Mouse (Mus musculus) midbrain, embryonic 16.5 days (tissue): ENCODE data around the gene Eef1akmt3. TPM values are rescaled to one million over a fixed set of nuclear protein-coding genes. Genes with fewer than 3 reads are reported as not detected.
A peak's percentile ranks its signal among the peaks of the same experiment; 100 is the strongest.

ENCODE experiments used
- ATAC-seq: fragments of 200-750 bp; cut with Nextera tagmentation; 2 replicates; pipeline ENCODE4 v1.8.0; 2017; ENCODE audit warnings: moderate TSS enrichment
- H3K27ac ChIP-seq: fragments of 300-500 bp; sonication (generic); 2 replicates; pipeline ENCODE4 v1.5.1; 2014; ENCODE audit warnings: mild to moderate bottlenecking, low read length, mixed read lengths
- H3K27me3 ChIP-seq: fragments of 300-500 bp; sonication (generic); 2 replicates; pipeline ENCODE4 v1.6.1; 2014; ENCODE audit warnings: low read depth, low read length, mixed read lengths; ENCODE audit not compliant: control insufficient read depth, insufficient read depth
- H3K36me3 ChIP-seq: fragments of 300-500 bp; sonication (generic); 2 replicates; pipeline ENCODE4 v1.6.1; 2014; ENCODE audit warnings: mild to moderate bottlenecking, low read length, moderate library complexity, mixed read lengths; ENCODE audit not compliant: control insufficient read depth, insufficient read depth
- H3K4me1 ChIP-seq: fragments of 300-500 bp; sonication (generic); 2 replicates; pipeline ENCODE4 v1.6.1; 2014; ENCODE audit warnings: mild to moderate bottlenecking, low read length, mixed read lengths; ENCODE audit not compliant: control insufficient read depth, insufficient read depth
- H3K4me2 ChIP-seq: fragments of 300-500 bp; sonication (generic); 2 replicates; pipeline ENCODE4 v1.6.1; 2014; ENCODE audit warnings: mild to moderate bottlenecking, low read length, mixed read lengths
- H3K4me3 ChIP-seq: fragments of 300-500 bp; sonication (generic); 2 replicates; pipeline ENCODE4 v1.5.1; 2014; ENCODE audit warnings: low read depth, mild to moderate bottlenecking, low read length, moderate library complexity, mixed read lengths
- H3K9ac ChIP-seq: fragments of 300-500 bp; sonication (generic); 2 replicates; pipeline ENCODE4 v1.6.1; 2014; ENCODE audit warnings: low read depth, low read length, mixed read lengths
- H3K9me3 ChIP-seq: fragments of 300-500 bp; sonication (generic); replicated peaks from 2 replicates; pipeline ENCODE4 v1.6.1; 2014; ENCODE audit warnings: mild to moderate bottlenecking, low read length, mixed read lengths; ENCODE audit not compliant: control insufficient read depth, poor library complexity, severe bottlenecking
- WGBS: fragments of 180-500 bp; shearing (Covaris S2); extraction: QIAGEN DNeasy Blood & Tissue Kit; methylation state at CpG from one replicate; pipeline ENCODE4 v1.1.7; 2014; 5-methylcytosine and 5-hydroxymethylcytosine counted together
- polyA plus RNA-seq: library from polyadenylated mRNA; unstranded; fragments of >200 nt; fragmentation: Nextera tagmentation; extraction: Ambion mirVana; gene quantifications from 2 replicates; pipeline ENCODE4 v1.2.1, GENCODE M21; 2015

Gene Eef1akmt3
- 0.21 and 0.22 TPM in 2 replicates for polyA plus RNA-seq

DNA sequence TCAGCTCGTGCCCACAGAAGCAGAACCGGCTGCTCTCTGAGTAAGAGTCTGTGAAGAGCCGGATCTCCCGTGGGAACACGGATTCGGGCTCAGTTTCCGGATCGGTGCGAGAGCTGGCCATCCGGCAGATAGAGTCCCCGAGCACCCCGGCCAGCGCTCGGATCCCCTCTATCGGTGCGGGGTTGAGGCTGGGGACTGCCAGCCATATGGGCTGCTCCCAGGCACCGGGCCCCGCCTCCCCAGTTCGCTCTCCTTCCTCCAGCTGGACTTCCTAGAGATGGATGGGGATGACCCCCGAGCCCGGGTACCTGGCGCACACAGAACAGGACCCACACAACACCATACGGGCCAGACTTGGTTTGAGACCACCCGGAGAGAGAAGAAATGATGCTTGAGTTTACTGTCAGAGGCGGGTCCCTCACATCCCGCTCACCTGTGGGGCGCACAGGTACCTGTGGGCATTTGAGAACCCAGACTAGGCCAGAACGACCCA is at the start of gene Eef1akmt3, which contains the start of gene Mettl1:
Gene Eef1akmt3, minus strand, starts transcription at position 240 of the 493 bp plus-strand sequence.
Gene Mettl1, plus strand, starts transcription at position 141 of the 493 bp plus-strand sequence.
- no peaks in the 10 kb centered on the region for H3K9me3 ChIP-seq

DNA sequence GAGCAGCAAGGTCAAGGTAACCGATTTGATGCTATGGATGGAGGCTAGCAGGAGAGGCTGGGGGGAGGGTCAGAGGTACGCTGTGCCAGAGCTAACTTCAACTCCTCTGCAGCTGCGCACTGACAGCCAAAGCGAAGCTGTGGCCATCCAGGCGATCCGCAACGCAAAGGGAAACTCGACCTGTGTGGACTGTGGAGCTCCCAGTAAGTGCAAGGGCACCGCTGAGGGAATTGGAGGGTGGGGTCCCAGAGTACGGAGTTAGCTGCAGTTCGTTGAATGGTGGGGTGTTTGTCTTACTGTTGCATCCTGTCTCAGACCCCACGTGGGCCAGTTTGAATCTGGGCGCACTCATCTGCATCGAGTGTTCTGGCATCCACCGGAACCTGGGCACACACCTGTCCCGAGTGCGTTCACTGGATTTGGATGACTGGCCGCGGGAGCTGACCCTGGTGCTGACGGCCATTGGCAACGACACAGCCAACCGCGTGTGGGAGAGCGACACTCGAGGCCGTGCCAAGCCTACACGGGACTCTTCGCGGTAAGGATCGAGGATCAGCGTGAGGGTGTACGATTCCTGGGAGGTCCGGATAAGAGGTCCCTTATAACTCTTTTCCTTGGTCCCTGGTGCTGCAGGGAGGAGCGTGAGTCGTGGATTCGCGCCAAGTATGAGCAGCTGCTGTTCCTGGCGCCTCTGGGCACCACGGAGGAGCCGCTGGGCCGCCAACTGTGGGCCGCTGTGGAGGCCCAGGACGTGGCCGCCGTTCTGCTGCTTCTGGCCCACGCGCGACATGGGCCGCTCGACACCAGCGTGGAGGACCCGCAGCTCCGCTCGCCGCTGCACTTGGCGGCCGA is 49.5 kb upstream of the Eef1akmt3 start:
- 0 out of 2 replicates have a peak overlapping the region, but pooled peaks have one; percentile 3 for H3K9ac ChIP-seq
- peaks cover 27% of the 10 kb centered on the region for H3K27me3 ChIP-seq
- no peak overlapping the region for H3K27ac ChIP-seq
- ATAC-seq = no peak
- peaks cover 12% of the 10 kb centered on the region for H3K4me1 ChIP-seq
- H3K4me3 ChIP-seq = 0 out of 2 replicates have a peak overlapping the region, but pooled peaks have one; percentile 1
- H3K36me3 ChIP-seq = peaks cover 35% of the 10 kb centered on the region
- H3K9me3 ChIP-seq = no peaks in the 10 kb centered on the region
- WGBS = 13% methylated on average over 57 of the region's 57 CpGs
- peak overlapping the region; percentile 26 for H3K4me2 ChIP-seq

More for the DNA sequence above, at the start of gene Eef1akmt3, which contains the start of gene Mettl1:
- Histone ChIP-seq H3K27me3 (peaks cover 4% of the 10 kb centered on the region), H3K4me3 (peak within 1 kb of the TSS; percentile 91), H3K36me3 (no peaks in the 10 kb centered on the region), H3K4me2 (peak within 1 kb of the TSS; percentile 97), H3K27ac (peak within 1 kb of the TSS; percentile 63), H3K9ac (peak within 1 kb of the TSS; percentile 79), H3K4me1 (peaks cover 12% of the 10 kb centered on the region)
- under 1% methylated on average over 28 of the region's 28 CpGs for WGBS
- ATAC-seq = peak; percentile 80

- H3K27me3 ChIP-seq = peaks cover 25% of the 10 kb centered on the region
- no peak overlapping the region for H3K4me3 ChIP-seq
- no peak for ATAC-seq
- H3K4me1 ChIP-seq = peaks cover 22% of the 10 kb centered on the region
- no peak overlapping the region for H3K9ac ChIP-seq
- H3K27ac ChIP-seq = no peak overlapping the region
- H3K36me3 ChIP-seq = peaks cover 39% of the 10 kb centered on the region
- no peaks in the 10 kb centered on the region for H3K9me3 ChIP-seq
- 79% methylated on average over 6 of the region's 6 CpGs for WGBS
- H3K4me2 ChIP-seq = no peak overlapping the region
These were observed 44.3 kb upstream of the Eef1akmt3 start for GRCm38 (mm10) chr10:127085633-127086032.

- Histone ChIP-seq H3K4me3 (no peak overlapping the region), H3K4me2 (no peak overlapping the region), H3K27ac (no peak overlapping the region), H3K4me1 (peaks cover 28% of the 10 kb centered on the region), H3K9me3 (no peaks in the 10 kb centered on the region), H3K36me3 (peaks cover 39% of the 10 kb centered on the region), H3K27me3 (peaks cover 22% of the 10 kb centered on the region), H3K9ac (no peak overlapping the region)
- ATAC-seq = no peak
- WGBS = 85% methylated on average over 9 of the region's 9 CpGs
These were observed 43.7 kb upstream of the Eef1akmt3 start for GRCm38 (mm10) chr10:127085052-127085451.

GRCm38 (mm10) chr10:127083915-127084306 is 42.6 kb upstream of the Eef1akmt3 start:
- peaks cover 33% of the 10 kb centered on the region for H3K36me3 ChIP-seq
- no peaks in the 10 kb centered on the region for H3K9me3 ChIP-seq
- peaks cover 30% of the 10 kb centered on the region for H3K4me1 ChIP-seq
- peaks cover 12% of the 10 kb centered on the region for H3K27me3 ChIP-seq
- H3K27ac ChIP-seq = no peak overlapping the region
- H3K9ac ChIP-seq = no peak overlapping the region
- no peak overlapping the region for H3K4me3 ChIP-seq
- no peak for ATAC-seq
- WGBS = 60% methylated on average over 5 of the region's 5 CpGs
- no peak overlapping the region for H3K4me2 ChIP-seq

DNA sequence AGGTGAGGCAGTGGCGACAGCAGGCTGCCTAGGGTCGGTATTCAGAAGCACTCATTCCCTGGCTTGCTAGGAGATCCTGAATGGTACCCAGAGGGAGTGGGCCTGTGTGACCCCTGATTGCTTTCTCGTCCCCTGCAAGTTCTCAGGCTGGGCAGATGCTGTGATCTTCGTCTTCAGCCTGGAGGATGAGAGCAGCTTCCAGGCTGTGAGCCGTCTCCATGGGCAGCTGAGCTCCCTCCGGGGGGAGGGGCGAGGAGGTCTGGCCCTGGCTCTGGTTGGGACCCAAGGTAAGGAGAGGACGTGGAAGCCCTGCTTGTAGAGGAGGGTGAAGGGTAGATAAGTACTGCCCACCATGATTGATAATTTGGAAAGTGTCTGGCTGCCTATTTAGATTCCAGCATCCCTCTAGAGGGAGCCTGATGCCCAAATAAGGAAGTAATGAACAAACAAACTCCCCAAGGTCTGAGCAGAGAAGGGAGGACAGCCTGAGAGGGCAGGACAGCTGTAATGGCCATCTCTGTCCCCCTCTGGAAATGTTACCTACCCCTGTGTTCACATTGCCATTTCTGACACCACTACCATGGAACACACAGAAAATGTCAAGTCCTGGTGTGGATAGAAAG is 42.1 kb upstream of the Eef1akmt3 start:
- H3K9ac ChIP-seq = 0 out of 2 replicates have a peak overlapping the region, but pooled peaks have one; percentile 26
- no peak for ATAC-seq
- H3K27ac ChIP-seq = no peak overlapping the region

DNA sequence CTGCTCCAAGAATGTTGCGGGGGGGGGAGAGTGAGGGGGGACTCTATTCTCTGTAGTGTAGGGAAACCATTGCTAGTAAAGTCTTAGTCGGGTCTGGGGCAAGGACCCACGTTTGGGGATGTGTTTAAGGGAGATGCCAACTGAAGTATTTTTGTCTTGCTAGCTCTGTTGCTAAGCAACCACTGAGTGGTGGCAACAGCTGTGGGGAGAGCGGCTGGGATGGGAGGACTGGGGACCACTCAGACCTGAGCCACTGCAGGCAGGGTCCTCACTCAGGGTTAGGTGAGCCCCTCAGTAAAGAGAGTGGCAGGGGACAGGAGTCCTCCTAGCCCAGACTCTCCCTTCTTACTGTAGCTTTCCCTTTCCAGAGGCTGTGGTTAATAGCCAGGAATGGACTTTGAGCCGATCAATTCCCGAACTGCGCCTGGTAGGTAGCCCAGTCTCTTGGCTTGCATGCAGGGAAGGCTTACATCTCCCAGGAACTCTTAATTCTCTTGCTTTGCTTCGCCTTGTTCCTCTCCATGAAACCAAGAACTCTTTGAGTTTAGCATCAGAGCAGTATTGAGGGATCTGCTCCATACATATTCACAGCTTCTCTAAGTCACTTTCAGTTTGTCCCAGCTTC is 40.8 kb upstream of the Eef1akmt3 start:
- Histone ChIP-seq H3K4me2 (peak overlapping the region; percentile 99), H3K27me3 (peaks cover 4% of the 10 kb centered on the region; the same call in 1 of the 2 replicates), H3K4me1 (peaks cover 34% of the 10 kb centered on the region), H3K4me3 (peak overlapping the region; percentile 88), H3K9ac (peak overlapping the region; percentile 99), H3K9me3 (no peaks in the 10 kb centered on the region), H3K27ac (no peak overlapping the region; the same call in 1 of the 2 replicates), H3K36me3 (peaks cover 22% of the 10 kb centered on the region)
- ATAC-seq = no peak
- 27% methylated on average over 8 of the region's 8 CpGs for WGBS

More for the DNA sequence above, 42.1 kb upstream of the Eef1akmt3 start:
- Histone ChIP-seq H3K36me3 (peaks cover 32% of the 10 kb centered on the region), H3K9me3 (no peaks in the 10 kb centered on the region), H3K4me1 (peaks cover 31% of the 10 kb centered on the region), H3K4me3 (no peak overlapping the region), H3K27me3 (peaks cover 10% of the 10 kb centered on the region), H3K4me2 (no peak overlapping the region)
- WGBS = 27% methylated on average over 8 of the region's 8 CpGs

- peak overlapping the region; percentile 88 for H3K4me3 ChIP-seq
- peak overlapping the region; percentile 55 for H3K27ac ChIP-seq
- H3K9ac ChIP-seq = peak overlapping the region; percentile 99
- 0 out of 2 replicates have a peak, but pooled peaks cover 3% of the 10 kb centered on the region for H3K27me3 ChIP-seq
- H3K36me3 ChIP-seq = peaks cover 17% of the 10 kb centered on the region
- ATAC-seq = no peak
- H3K4me1 ChIP-seq = peaks cover 40% of the 10 kb centered on the region
- peak overlapping the region; percentile 99 for H3K4me2 ChIP-seq
- 2% methylated on average over 47 of the region's 48 CpGs for WGBS
- H3K9me3 ChIP-seq = no peaks in the 10 kb centered on the region
These were observed 39.8 kb upstream of the Eef1akmt3 start for GRCm38 (mm10) chr10:127080901-127081780.
